Mouse (Mus musculus): Measurements from ENCODE around the gene Gnat1.

Gnat1 gene

DNA sequence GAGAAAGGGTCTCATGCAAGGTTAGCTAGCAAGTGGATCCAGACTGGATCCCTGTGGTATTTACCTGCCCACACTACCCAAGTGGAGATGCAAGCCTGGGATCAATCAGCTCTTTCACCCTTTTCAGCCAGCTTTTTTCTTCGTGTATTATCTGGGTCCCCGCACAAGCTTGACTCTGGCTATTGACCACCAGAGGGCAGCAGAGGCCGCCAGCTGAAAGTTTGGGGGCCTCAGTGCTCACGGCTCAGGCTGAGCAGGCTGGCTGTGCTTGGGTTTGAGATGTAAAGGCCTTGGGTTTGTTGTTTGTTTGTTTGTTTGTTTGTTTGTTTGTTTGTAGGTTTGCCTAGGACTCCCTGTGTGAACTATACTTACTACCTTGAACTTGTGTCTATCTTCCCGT lies 33.9 kb downstream of the Gnat1 start:
- peak; percentile 88 for DNase-seq (ENCODE audit: low read depth, low spot score)

DNA sequence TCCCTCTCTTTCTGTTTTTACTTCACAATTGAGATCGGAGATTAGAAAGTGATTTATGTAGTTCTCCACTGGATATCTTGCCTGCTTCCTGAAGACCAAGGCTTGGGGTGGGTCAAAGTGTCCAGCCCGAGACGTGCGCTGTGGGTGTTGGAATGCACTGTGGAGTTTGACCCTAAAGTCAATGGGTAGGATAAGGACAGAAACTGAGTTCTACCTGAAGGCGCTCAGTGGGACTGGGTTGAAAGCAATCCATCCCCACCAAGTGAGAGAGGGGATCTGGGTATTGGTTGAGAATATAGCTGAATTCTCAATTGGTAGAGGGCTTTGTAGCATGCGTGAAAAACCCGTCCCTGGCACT lies 34.4 kb downstream of the Gnat1 start:
- DNase-seq (ENCODE audit: low read depth, low spot score): no peak

DNA sequence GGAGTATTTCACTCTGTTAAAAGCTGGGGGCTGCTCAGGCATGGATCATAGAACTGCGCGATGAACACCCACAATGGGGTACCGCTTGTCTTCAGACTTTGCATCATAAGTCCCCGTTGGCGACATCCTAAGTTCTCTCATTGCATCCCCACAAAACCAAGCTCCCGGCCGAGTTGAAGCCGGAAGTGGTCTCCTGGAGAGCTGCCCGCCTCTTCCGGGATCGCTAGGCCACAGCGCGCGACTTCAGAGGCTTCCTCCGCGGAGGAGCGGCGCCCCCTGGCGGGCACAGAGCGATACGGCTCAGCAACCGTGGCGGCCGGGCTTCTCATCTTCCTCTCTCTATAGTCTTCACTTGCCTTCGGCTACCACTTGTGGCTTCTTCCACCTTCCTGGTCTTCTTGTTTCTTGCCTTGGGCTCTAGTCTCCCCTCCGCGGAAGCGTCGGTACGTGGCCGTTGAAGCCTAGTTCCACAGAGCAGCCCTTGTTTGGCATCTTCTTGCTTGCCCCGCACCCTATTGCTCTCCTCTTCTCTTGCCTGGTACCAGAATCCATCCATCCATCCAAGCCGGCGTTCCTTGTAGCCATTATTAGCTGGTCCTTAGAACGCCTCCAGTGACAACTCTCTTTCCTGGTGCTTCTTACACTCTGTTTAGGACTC lies 34.9 kb downstream of the Gnat1 start:
- peak; percentile 88 for DNase-seq (ENCODE audit: low read depth, low spot score)

DNA sequence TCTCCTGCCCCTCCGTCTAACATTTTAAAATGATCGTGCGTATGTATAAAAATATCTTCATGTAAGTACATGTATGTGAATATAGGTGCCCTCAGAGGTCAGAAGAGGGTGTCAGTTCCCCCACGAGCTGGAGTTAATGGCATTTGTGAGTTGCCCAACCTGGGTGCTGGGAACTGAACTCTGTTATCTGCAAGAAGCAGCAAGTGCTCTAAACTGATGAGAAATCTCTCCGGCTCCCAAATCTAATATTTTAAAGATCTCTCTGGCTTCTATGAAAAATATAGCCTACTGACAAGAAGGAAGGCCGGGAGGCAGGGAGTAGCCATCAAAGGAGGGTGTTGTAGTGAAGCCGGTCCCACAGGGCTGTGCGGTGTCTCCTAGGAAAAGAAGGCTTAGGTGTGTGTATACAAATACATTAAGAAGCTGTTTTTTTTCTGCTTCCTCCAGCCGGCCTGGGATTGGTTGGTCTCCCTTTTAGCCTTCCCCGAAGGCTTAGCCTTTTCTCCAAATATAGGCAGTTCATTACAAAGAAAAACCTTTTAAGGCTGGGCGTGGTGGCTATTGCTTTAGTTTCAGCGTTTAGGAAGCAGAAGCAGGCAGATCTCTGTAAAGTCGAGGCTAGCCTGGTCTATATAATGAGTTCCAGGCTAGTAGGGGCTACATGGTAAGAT lies 35.8 kb downstream of the Gnat1 start:
- DNase-seq (ENCODE audit: low read depth, low spot score): no peak

DNA sequence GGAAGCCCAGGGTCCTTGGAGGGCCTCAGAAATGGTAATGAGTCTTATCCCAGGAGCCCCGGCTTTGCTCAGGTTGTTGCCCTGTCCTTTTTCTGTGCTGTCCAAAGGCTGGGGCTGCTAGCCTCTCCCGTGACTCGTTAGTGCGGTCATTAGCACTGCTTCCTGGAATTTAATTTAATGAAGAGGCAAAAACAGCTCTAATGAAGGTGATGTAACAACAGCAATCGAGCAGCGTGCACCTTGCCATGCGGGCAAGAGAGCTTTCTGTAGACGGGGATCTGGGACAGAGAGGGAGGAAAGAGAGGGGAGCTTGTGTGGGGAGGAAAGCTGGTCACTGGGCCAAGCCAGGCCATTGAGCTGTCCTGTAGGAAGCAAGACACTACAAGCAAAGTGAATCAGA lies 37.8 kb downstream of the Gnat1 start:
- DNase-seq (ENCODE audit: low read depth, low spot score): no peak

DNA sequence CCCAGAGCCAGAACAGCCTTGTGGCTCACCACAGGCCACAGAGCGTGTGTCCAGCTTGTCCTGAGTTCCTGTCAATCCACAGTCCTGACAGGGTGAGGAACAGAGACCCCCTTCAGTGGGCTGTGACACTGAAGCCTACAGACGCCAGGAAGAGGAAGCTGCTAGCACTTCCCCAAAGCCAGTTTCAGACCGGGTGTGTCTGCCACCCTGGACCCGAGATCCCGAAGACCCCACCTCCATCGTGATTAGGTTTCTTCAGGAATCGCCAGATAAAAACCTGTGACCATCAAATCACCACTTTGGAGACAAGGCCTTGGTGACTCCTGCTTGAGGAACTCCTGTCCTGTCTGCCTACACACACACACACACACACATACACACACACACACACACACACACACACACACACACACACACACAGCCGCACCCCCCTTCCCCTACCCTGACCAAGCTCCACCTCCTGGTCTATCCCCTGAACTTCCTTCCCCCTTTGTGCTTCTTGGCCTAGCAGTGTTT lies 39.2 kb downstream of the Gnat1 start:
- DNase-seq (ENCODE audit: low read depth, low spot score): no peak

DNA sequence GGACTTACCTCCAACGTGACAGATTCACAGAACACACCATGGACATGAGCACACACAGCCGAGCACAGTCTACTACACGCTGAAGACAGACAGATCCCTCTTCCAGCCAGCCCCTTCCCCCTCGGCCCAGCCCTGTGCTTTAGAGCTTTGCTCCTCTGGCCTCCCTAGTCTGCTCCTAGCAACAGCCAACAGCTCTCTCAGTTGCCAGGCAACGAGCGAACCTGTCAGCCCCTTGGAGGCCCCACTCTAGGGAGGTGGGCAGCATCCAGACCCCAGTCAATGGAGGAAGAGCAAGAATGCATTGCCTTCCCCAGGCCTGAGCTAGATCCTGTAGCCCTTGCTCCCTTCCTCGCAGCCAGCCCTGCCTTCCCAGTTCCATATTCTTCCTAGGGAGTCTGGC lies 42.4 kb downstream of the Gnat1 start:
- DNase-seq (ENCODE audit: low read depth, low spot score): no peak

DNA sequence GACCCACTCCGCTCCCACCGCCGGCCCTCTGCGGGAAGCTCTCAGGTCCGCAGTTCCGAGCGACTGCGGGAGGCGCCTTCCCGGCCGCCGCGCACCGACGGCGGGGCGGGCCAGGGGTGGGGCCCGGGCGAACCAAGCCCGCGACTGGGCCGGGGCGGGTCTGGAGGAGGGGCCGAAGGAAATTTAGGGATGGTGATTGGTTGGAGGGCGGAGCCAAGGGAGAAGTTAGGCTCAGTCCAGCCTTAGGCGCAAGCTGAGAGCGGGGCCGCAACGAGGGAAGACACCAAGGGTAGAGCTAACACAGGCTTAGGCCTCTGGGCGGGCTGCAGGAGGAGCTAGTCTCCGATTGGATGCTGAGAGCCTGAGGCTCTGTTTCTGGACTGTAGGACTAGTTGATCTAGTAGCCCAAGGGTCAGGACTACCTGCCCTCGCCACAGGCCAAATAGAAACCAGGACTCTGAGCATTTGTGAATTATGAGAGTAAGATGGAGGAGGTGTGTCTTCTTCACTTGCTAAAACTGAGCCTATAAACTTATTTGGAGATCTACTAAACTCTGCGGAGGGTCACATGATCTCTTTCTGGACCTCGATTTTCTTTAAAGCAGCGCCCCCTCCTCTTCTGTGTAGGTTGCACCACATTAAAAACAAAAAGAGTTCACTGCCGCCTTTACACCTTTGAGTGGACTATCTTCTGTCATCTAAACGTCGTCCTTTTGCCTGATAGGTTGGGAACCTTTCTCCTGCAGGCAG lies 44.1 kb downstream of the Gnat1 start, which contains the start of gene Gnai2:
TSS of gene Gnai2 (minus strand) at position 89 of the 750 bp plus-strand sequence.
- peak; percentile 97 for DNase-seq (ENCODE audit: low read depth, low spot score)

DNA sequence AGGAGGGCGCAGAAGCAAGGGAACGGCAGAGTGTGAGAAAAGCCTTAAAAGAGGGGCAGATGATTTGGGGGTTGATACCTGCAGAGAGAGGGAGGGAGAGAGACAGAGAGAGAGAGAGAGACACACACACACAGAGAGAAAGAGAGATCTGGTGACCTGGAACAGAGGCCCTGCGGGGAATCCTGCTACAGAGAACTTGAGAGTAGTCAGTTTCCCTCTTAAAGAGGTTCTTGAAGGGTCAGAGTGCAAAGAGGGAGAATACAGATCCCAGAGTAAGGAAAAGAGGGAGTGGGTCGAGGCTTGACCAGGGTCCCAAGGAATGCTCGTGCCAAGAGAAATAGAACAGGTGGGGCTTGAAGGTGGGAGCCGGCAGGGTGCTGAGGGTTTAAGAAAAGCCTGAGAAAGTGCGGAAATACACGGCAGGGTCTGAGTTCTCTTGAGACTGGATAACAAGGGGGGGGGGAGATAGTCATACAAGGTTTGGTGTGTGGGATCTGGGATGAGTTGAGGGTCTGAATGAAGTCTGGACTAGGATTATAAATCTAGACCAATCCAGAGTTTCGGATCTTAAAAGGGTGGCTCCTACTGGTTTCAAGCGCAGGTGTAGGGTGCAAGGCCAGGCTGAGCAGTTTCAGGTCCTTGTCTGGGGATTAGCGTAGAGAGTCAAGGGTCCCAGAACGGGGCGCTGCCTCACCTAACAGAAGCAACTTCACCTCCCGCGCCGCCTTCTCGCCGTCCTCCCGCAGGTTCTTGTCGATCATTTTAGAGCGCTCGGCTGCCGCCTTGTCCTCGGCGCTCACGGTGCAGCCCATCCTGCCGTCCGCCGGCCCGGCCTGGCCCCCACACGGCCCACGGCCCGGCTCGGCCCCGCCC lies 44.9 kb downstream of the Gnat1 start:
- no peak for DNase-seq (ENCODE audit: low read depth, low spot score)

DNA sequence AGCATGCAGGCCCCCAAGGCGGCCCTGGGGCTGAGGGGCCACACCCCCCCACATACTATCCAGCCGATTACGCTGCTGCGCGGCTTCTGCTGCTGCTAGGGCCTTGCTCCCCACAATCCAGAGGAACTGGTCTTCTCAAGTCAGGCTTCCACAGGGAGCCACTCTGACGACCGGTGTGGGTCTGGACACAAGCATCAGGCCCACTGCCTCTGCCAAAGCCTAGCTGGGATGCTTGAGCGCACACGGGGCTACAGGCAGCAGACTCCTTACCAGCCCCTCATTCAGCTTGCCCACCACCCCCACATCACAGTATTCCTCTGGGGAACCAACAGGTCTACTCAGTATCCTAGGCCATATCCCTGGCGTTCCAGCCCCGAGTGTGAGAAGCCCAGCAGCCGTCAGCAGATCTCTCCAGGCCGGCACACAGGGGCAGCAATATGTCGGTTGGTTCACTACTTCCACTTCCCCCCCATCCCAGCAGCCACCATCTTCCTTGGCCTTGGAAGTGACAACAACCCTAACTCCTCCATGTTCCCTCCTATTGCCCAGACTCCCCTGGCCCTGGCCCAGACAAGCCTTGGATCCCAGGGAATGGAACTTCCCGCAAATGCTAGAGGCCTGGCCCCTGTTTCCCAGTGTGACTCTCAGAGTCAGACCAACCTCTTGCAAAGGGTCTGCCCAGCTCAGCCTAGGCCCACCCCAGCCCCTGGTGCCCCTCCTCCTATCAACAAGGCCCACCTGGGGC lies 45.7 kb downstream of the Gnat1 start:
- no peak for DNase-seq (ENCODE audit: low read depth, low spot score)

DNA sequence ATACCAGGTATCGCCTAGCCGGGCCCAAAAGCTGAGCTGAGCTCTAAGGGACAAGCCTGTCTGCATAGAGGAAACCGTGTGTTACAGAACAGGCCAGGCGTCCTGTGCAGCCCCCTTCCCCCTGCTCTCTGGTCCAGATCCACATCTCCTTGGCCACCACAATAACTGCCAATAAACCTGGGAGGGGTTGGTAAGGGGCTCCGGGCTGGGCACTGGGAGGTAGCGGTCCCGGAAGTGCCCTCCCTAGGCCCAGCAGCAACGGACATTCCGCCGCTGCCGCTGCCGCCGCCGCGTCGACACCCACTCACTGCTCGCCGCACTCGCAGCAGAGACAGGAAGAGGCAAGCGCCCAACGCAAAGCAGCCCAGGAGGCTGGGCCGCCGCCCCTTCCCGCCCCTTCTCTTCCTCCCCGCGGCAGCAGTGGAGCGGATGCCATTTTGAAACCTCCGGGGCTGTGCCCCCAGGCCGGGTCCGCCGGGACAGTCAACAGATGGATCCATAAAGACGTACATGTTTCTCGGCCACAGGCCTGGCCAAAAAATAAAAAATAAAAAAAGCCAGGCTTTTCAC lies 46.3 kb downstream of the Gnat1 start:
- peak; percentile 59 for DNase-seq (ENCODE audit: low read depth, low spot score)

DNA sequence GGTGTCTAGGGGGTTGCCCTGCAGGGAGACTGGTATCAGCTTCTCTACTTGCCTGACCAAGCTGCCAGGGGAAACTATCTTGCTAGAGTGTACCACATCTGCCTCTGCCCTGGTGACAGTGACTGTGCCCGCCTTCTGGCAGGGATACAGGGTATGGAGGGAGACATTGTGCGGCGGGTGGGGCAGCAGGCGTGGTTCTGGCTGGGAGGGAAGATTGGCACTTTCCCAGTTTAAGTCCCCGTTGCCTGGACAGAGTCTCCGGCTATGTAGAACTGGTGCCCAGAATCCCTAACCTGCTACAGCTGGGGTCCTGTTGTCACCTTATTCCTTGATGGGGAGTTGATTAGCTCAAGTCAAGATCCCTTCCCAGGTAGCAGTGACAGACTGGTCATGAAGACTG lies 47.0 kb downstream of the Gnat1 start:
- DNase-seq (ENCODE audit: low read depth, low spot score): no peak

DNA sequence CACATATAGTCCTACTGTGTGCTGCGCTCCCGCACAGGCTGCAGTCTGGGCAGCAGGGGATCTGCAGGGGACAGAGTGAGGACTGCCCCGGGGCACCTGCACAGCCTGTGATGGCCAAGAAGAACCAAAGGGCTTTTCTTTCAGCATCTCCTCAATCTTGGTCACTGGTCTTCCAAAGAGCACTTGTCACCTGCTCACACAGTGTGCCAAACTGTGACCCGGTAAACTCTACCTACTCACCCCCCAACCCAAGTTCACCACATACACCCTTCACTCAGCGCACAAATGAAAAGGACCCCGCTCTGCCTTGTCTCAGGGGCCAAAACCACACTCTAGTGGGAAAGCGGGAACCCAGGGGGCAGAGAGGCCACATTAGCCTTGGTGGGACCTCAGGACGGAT lies 47.7 kb downstream of the Gnat1 start:
- DNase-seq (ENCODE audit: low read depth, low spot score): no peak

DNA sequence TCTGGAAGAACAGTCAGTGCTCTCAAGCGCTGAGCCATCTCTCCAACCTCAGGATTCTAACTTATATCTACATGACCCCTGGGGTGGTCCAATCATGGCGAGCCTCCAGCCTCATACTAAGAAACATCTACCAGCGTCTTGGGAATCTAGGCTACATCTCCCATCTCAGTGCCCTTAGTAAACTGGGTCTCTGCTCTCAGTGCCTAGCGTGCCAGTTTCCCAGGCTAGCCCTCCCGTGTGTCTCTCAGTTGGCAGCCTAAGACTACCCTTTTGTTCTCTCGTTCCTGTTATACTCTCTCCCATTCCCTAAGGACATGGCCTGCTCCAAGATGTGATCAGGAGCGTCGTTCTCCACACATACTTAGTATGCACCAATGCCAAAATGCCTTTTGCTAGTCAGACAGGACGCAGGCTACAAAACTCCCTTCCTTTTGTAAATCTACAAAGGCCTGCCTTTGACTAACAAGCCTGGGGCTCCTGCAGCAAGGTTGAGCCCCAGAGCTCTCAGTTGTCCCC lies 48.1 kb downstream of the Gnat1 start:
- no peak for DNase-seq (ENCODE audit: low read depth, low spot score)

DNA sequence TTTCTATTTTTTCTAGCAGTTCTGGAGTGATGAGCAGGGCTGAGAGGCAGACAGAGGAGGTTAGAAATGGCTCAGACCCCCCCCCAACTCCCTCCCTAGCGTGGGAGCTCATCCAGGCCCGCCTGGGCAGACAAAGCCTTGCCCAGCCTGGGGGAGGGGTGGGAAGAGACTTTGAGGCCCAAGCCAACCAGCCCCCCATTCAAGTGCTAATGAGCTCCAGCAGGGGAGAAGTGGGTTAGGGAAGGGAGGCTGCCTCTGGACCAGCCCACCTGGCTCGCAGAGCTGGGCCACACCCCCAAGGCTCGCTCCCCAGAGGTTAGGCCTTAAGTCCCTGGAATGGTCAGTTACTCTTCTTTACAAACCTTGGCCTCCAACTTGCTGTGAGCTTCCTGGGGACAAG lies 48.9 kb downstream of the Gnat1 start:
- DNase-seq (ENCODE audit: low read depth, low spot score): peak; percentile 71

DNA sequence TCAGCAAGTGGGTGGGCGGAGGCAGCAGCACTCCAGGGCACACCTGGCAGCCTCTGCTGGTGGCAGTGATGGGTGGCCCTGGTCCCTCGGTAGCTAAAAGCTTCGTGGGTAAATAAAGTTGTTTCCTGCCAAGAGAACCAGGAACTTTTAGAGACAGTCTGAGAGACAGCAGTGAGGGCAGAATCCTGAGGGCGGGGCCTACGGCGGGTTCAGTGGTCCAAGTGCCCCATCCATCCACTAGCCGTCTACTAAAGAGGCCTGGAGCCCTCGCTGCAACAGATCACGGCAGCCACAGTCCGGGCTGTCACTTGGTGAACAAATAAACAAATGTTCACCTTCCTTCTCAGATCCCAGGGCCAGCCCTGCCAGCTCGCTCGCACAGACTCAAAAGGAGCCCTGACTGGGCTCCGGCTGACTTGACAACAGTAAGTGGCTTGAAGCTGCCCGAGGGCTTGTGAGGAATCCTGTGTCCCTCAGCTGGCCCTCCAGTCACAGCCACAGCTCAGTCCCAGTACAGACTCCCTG lies 49.5 kb downstream of the Gnat1 start:
- DNase-seq (ENCODE audit: low read depth, low spot score): no peak

DNA sequence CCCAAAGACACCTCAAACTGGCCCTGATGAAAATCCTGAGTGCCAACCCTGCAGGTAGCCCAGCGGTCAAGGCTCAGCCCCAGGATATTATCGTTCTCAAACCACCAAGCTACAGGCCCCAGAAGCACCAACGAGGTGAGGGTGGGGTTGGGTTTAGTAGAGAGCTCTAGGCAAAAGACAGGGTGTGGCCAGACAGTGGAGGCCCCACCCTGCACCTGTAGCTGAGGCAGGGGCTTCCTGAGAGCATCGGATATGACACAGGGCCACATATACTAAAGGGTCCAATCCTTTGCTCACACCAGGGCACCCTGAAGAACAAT lies 50.1 kb downstream of the Gnat1 start:
- DNase-seq (ENCODE audit: low read depth, low spot score): no peak

DNA sequence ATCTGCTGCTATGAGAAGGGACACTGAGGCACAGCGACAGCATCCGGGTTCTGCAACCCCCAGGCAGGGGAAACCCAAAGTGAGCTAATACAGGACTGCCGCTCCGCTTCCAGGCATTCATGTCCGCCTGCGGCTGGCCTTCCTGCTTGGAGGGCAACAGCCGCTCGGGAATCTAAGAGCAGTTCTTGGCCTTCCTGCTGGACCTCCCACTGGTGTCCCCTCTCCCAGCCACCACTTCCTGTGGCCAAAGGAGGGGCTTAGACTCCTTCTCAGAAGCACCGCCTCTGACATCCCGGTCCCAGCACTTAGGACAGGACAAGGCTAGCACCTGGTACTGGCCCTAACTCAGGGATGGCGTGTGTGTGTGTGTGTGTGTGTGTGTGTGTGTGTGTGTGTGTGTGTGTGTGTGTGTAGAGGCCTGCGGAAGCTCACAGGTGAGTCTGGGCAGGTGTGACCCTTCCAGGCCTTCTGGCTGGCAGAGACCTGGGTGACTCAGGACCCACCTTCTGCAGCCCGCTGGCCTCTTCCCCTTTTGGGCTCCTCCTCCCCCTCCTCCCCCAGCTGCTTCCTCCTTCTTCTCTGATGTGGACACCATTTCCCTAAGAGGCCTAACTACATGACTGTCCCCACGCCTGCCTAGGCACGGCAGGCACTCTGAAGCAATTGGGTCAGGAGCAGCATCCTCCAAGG lies 50.6 kb downstream of the Gnat1 start:
- DNase-seq (ENCODE audit: low read depth, low spot score): no peak

DNA sequence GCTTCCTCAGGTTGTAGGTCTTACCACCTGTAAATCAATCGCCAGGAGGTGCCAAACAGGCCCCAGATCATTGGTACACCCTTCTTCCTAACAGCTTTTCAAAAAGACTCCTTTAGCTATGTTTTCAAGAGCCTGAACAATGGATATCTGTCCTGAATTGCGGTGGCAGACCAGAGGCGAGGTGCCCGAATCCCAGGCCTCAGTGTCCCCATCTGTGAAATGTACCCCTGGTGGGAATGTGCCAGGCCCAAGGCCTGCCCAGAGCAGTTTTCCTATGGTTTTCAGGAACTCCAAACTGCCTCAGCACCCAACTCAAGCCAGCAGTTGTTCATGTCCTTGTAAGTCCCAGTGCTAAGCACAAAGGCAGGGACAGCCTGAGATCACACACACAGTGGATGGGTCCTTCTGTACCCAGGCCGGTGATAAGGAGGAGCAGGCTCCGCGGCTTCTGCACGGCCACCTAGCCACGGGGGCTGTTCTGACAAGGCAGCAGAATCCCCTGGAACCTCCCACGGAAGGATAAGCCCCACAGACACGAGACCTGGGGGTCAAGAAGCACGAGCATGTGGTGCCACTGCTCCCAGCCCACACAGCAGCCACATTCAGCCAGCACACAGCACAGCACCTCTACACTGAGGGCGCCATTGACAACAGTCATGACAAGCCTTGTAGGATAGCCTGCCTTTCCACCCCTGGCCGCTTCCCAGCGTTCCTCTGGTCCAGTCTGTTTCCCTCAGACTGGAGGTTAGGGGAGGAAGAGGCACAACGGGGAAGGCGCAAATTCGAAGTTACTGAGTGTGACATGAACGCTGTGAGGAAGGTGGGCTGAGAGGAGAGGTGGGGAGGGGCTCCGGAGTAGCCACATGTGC lies 51.9 kb downstream of the Gnat1 start:
- DNase-seq (ENCODE audit: low read depth, low spot score): no peak
